Mouse (Mus musculus) erythroblast, embryonic 14.5 days (primary cell): ENCODE results near the gene Ubxn11.

ENCODE experiments used
- GATA1 ChIP-seq: IDR thresholded peaks from 2 replicates; pipeline ENCODE4 v1.6.1; 2012; ENCODE audit warnings: low read length, inconsistent platforms, mixed read lengths
- TAL1 ChIP-seq: IDR thresholded peaks from 3 replicates; pipeline ENCODE4 v1.6.1; 2012; ENCODE audit warnings: low read length, inconsistent platforms, mixed read lengths

- TF ChIP-seq TAL1, result no peak
- no peak for TF ChIP-seq GATA1
Observed at GRCm38 (mm10) chr4:134094923-134095547, 7.3 kb upstream of the Ubxn11 start, which contains the start of gene Cd52.
